Mouse (Mus musculus) limb, embryonic 11.5 days (tissue): ENCODE results near the gene Foxd1. TPM values are rescaled to one million over a fixed set of nuclear protein-coding genes. Genes with fewer than 3 reads are reported as not detected.

ENCODE experiments used
- ATAC-seq: fragments of 200-750 bp; cut with Nextera tagmentation; 2 replicates; pipeline ENCODE4 v1.8.0; 2017; ENCODE audit warnings: low read depth; ENCODE audit not compliant: insufficient number of reproducible peaks, low FRiP score, low TSS enrichment
- DNase-seq: peaks from one replicate; pipeline ENCODE4 v3.0.0-alpha.2; 2015; ENCODE audit warnings: low spot score
- H3K27ac ChIP-seq: fragments of 300-500 bp; sonication (generic); replicated peaks from 2 replicates; pipeline ENCODE4 v1.5.1; 2014; ENCODE audit warnings: low read depth, mild to moderate bottlenecking, low read length
- H3K27me3 ChIP-seq: fragments of 300-500 bp; sonication (generic); 2 replicates; pipeline ENCODE4 v1.6.1; 2014; ENCODE audit warnings: mild to moderate bottlenecking, low read length, mixed read lengths; ENCODE audit not compliant: control insufficient read depth, insufficient read depth
- H3K36me3 ChIP-seq: fragments of 300-500 bp; sonication (generic); 2 replicates; pipeline ENCODE4 v1.6.1; 2014; ENCODE audit warnings: mild to moderate bottlenecking, low read length, moderate library complexity, mixed read lengths; ENCODE audit not compliant: control insufficient read depth, insufficient read depth
- H3K4me1 ChIP-seq: fragments of 300-500 bp; sonication (generic); 2 replicates; pipeline ENCODE4 v1.6.1; 2014; ENCODE audit warnings: low read length, mixed read lengths; ENCODE audit not compliant: control insufficient read depth, insufficient read depth
- H3K4me2 ChIP-seq: fragments of 300-500 bp; sonication (generic); 2 replicates; pipeline ENCODE4 v1.6.1; 2014; ENCODE audit warnings: low read depth, mild to moderate bottlenecking, moderate library complexity; ENCODE audit not compliant: severe bottlenecking
- H3K4me3 ChIP-seq: fragments of 300-500 bp; sonication (generic); 2 replicates; pipeline ENCODE4 v1.5.1; 2014; ENCODE audit warnings: low read depth, low read length
- H3K9ac ChIP-seq: fragments of 300-500 bp; sonication (generic); 2 replicates; pipeline ENCODE4 v1.6.1; 2014; ENCODE audit warnings: mild to moderate bottlenecking, low read length
- H3K9me3 ChIP-seq: fragments of 300-500 bp; sonication (generic); 2 replicates; pipeline ENCODE4 v1.6.1; 2016; ENCODE audit warnings: low read length; ENCODE audit not compliant: control insufficient read depth
- WGBS: fragments of 180-500 bp; shearing (Covaris S2); extraction: QIAGEN DNeasy Blood & Tissue Kit; methylation state at CpG from one replicate; pipeline ENCODE4 v1.1.7; 2014; 5-methylcytosine and 5-hydroxymethylcytosine counted together
- polyA plus RNA-seq: library from polyadenylated mRNA; unstranded; fragments of >200 nt; fragmentation: Nextera tagmentation; extraction: Ambion mirVana; gene quantifications from 2 replicates; pipeline ENCODE4 v1.2.1, GENCODE M21; 2014

Gene Foxd1
- polyA plus RNA-seq, 1 experiment from 2014 or later, result 0.05 TPM

GRCm38 (mm10) chr13:98340506-98340905 is 13.5 kb upstream of the Foxd1 start:
- WGBS, result 82% methylated on average over 5 of the region's 5 CpGs
- H3K9ac ChIP-seq, result no peak overlapping the region
- H3K4me3 ChIP-seq, result no peak overlapping the region
- no peak for DNase-seq
- ATAC-seq, result no peak
- no peak overlapping the region for H3K27ac ChIP-seq
- no peaks in the 10 kb centered on the region for H3K36me3 ChIP-seq
- H3K9me3 ChIP-seq, result no peaks in the 10 kb centered on the region
- no peaks in the 10 kb centered on the region for H3K27me3 ChIP-seq
- H3K4me2 ChIP-seq, result no peak overlapping the region
- H3K4me1 ChIP-seq, result no peaks in the 10 kb centered on the region

GRCm38 (mm10) chr13:98349491-98349890 is 4.6 kb upstream of the Foxd1 start:
- H3K4me3 ChIP-seq, result no peak overlapping the region
- H3K4me1 ChIP-seq, result peaks cover 5% of the 10 kb centered on the region
- no peaks in the 10 kb centered on the region for H3K9me3 ChIP-seq
- ATAC-seq (no peak), DNase-seq (no peak)
- H3K27ac ChIP-seq, result no peak overlapping the region
- no peak overlapping the region for H3K4me2 ChIP-seq
- H3K9ac ChIP-seq, result no peak overlapping the region
- H3K36me3 ChIP-seq, result no peaks in the 10 kb centered on the region
- H3K27me3 ChIP-seq, result peaks cover 40% of the 10 kb centered on the region
- WGBS, result 83% methylated on average over 4 of the region's 4 CpGs

- ATAC-seq (no peak), DNase-seq (peak; percentile 66)
- H3K36me3 ChIP-seq, result no peaks in the 10 kb centered on the region
- H3K27me3 ChIP-seq, result peaks cover 55% of the 10 kb centered on the region
- H3K4me2 ChIP-seq, result no peak overlapping the region
- no peak overlapping the region for H3K9ac ChIP-seq
- H3K4me3 ChIP-seq, result no peak overlapping the region
- no peaks in the 10 kb centered on the region for H3K9me3 ChIP-seq
- peaks cover 14% of the 10 kb centered on the region for H3K4me1 ChIP-seq
- H3K27ac ChIP-seq, result no peak overlapping the region
- WGBS, result 10% methylated on average over 8 of the region's 8 CpGs
These were observed 2.5 kb upstream of the Foxd1 start for GRCm38 (mm10) chr13:98351527-98351926.

GRCm38 (mm10) chr13:98352381-98352975 is 1.6 kb upstream of the Foxd1 start:
- H3K9ac ChIP-seq, result no peak overlapping the region
- H3K4me1 ChIP-seq, result peaks cover 14% of the 10 kb centered on the region
- DNase-seq (no peak), ATAC-seq (no peak)
- H3K27ac ChIP-seq, result no peak overlapping the region
- no peak overlapping the region for H3K4me3 ChIP-seq
- no peaks in the 10 kb centered on the region for H3K36me3 ChIP-seq
- no peaks in the 10 kb centered on the region for H3K9me3 ChIP-seq
- WGBS, result 9% methylated on average over 14 of the region's 14 CpGs
- peaks cover 60% of the 10 kb centered on the region for H3K27me3 ChIP-seq
- no peak overlapping the region for H3K4me2 ChIP-seq

- WGBS, result under 1% methylated on average over 13 of the region's 13 CpGs
- Histone ChIP-seq H3K9me3 (no peaks in the 10 kb centered on the region), H3K27me3 (peaks cover 72% of the 10 kb centered on the region), H3K27ac (no peak overlapping the region), H3K4me3 (peak overlapping the region; percentile 33; the same call in 1 of the 2 replicates), H3K4me2 (peak overlapping the region; percentile 71; the same call in 1 of the 2 replicates), H3K9ac (no peak overlapping the region), H3K4me1 (peaks cover 14% of the 10 kb centered on the region), H3K36me3 (no peaks in the 10 kb centered on the region)
- ATAC-seq (peak; percentile 11; the same call in 1 of the 2 replicates), DNase-seq (no peak)
These were observed 343 bp upstream of the Foxd1 start for GRCm38 (mm10) chr13:98353709-98354089.

GRCm38 (mm10) chr13:98354871-98355558 is 973 bp downstream of the Foxd1 start:
- no peaks in the 10 kb centered on the region for H3K36me3 ChIP-seq
- H3K4me3 ChIP-seq, result peak overlapping the region; percentile 33
- DNase-seq, result peak; percentile 75
- no peak overlapping the region for H3K27ac ChIP-seq
- H3K27me3 ChIP-seq, result peaks cover 84% of the 10 kb centered on the region
- H3K4me1 ChIP-seq, result peaks cover 14% of the 10 kb centered on the region
- WGBS, result 0% methylated on average over 60 of the region's 102 CpGs
- H3K4me2 ChIP-seq, result peak overlapping the region; percentile 71
- peak overlapping the region; percentile 47 for H3K9ac ChIP-seq
- H3K9me3 ChIP-seq, result no peaks in the 10 kb centered on the region
- no peak for ATAC-seq

DNA sequence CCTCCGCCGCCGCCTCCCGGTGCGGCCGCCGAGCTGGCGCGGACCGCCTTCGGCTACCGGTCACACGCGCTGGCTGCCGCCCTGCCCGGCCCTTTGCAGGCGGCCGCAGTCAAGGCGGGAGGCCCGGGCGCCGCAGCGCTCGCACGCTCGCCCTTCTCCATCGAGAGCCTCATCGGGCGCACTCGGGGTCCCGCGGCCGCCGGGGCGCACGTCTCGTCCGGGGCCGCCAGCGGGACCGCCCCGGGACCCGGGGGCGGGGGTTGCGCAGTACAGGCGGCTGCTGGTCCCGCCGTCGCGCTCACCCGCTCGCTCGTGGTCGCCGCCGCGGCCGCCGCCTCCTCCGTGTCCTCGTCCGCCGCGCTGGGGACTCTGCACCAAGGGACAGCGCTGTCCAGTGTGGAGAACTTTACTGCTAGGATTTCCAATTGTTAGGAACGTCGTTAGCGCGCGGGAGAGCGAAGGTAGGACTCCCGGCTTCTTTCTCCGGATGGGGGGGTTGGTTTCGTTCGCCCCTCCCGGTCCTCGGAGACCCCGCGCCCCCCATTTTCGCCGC is 1.6 kb downstream of the Foxd1 start:
- Histone ChIP-seq H3K36me3 (no peaks in the 10 kb centered on the region), H3K9ac (peak overlapping the region; percentile 47), H3K4me3 (peak overlapping the region; percentile 33; the same call in 1 of the 2 replicates), H3K27me3 (peaks cover 86% of the 10 kb centered on the region), H3K4me1 (peaks cover 14% of the 10 kb centered on the region), H3K9me3 (no peaks in the 10 kb centered on the region), H3K4me2 (peak overlapping the region; percentile 71), H3K27ac (no peak overlapping the region)
- under 1% methylated on average over 63 of the region's 81 CpGs for WGBS
- DNase-seq (peak; percentile 71), ATAC-seq (no peak)

DNA sequence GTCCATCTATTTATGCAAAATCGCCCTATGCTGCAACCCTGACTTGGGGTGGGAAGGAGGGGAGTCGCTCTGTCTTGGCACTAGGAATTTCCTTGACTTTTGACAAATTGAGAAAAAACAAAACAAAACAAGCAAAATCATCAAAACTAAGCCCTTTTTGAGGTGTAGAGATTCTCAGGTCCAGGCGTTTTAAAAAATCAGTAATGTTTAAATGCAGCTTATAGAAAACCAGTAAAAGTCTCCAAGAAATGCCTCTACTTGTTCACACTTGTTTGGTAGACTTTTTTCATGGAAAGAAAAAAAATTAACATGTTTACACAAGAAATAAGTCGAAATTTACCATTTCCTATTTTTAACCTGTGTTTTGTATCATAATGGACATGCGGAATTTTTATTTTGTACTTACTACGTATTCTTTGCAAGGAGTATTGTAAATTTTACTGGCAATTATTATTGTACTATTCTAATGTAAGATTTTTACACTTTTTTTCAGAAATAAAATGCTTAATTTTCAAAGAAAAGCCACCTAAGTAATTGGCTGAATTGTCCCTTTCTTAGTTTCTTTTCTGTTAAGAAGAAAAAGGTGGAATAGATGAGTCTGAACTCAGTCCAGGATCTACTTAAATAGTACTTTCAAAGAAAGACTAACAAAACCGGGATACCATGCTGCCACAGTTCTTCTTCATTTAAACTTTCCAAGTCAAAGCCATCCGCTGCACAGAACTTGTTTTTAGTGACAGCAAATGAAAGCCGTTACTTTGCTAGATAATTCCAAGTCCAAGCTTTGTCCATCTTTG is 2.3 kb downstream of the Foxd1 start:
- WGBS, result 3% methylated on average over 9 of the region's 9 CpGs
- Histone ChIP-seq H3K27me3 (peaks cover 87% of the 10 kb centered on the region), H3K4me3 (no peak overlapping the region), H3K4me2 (peak overlapping the region; percentile 71; the same call in 1 of the 2 replicates), H3K36me3 (no peaks in the 10 kb centered on the region), H3K9ac (no peak overlapping the region), H3K9me3 (no peaks in the 10 kb centered on the region), H3K4me1 (peaks cover 14% of the 10 kb centered on the region), H3K27ac (no peak overlapping the region)
- ATAC-seq, result no peak
- no peak for DNase-seq
